ENCODE assay signal across 27 mouse cellular contexts in the genomic region with DNA sequence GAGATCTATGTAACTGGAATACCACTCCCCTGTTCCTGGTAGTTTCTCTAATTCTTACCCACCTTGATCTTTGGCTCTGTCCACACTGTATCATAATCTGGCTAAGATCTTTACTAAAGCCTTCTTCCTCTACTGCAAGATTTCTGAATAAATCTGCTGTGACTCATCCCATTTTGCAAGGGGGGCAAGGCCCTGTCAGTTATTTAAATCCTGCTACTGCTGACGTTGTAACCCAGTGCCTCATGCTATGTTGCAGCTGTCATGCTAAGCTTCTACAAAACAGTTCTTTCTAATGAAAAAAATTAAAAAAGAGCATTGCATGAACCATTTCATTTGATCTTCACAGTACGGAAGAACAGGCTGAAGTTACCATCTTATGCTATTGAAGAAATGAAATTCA.
DNase-seq lines count a peak whose midpoint lies in the region; ATAC-seq and TF ChIP-seq lines count a peak whose summit lies in the region.
"Had no signal": no experiment of that assay in that cellular context is flagged by ENCODE, and none has a peak within 500 bp of the region (broad histone marks: within the 10 kb centered on the region; RNA-seq: fewer than 3 reads in every experiment).

No protein-coding gene starts in this region.

- WGBS in embryonic facial prominence, embryonic 14.5 days = 60% methylated on average over 2 of the region's 2 CpGs
- 85% methylated on average over 2 of the region's 2 CpGs for WGBS in embryonic facial prominence, embryonic 10.5 days
- 45% methylated on average over 2 of the region's 2 CpGs for WGBS in stomach, embryonic 16.5 days
- WGBS in stomach, postnatal 0 days = 48% methylated on average over 2 of the region's 2 CpGs
- 82% methylated on average over 2 of the region's 2 CpGs for WGBS in forebrain, embryonic 10.5 days

- H3K4me3 ChIP-seq in embryonic facial prominence, embryonic 14.5 days (ENCODE audit: low read depth, low read length) = no peak overlapping the region
- H3K4me3 ChIP-seq in embryonic facial prominence, embryonic 10.5 days = no peak overlapping the region
- H3K4me3 ChIP-seq in stomach, embryonic 16.5 days (replicated peaks; ENCODE audit: low read length) = no peak overlapping the region
- H3K4me3 ChIP-seq in stomach, postnatal 0 days (ENCODE audit: low read depth, low read length) = no peak overlapping the region
- H3K4me3 ChIP-seq in forebrain, embryonic 10.5 days = no peak overlapping the region
- H3K4me3 ChIP-seq: forebrain, embryonic 12.5 days; gastrocnemius, adult 2 months; heart, embryonic 15.5 days; limb, embryonic 13.5 days; liver, embryonic 12.5 days; neural tube, embryonic 12.5 days; stomach, embryonic 15.5 days had no signal

- ATAC-seq in embryonic facial prominence, embryonic 14.5 days (ENCODE audit: low read depth) = no peak
- 0 out of 2 replicates have a peak, but pooled peaks have one; percentile 17 for ATAC-seq in stomach, embryonic 16.5 days (ENCODE audit: insufficient read depth, low FRiP score)
- no peak for ATAC-seq in stomach, postnatal 0 days (ENCODE audit: low FRiP score, low TSS enrichment)
- ATAC-seq: inflammation-experienced regulatory T-cells, adult 6 months; liver, embryonic 12.5 days; Patski had no signal

- no peak for TF ChIP-seq EP300 in stomach, postnatal 0 days (optimal IDR thresholded peaks at IDR 0.05)

- H3K27ac ChIP-seq in embryonic facial prominence, embryonic 14.5 days (replicated peaks; ENCODE audit: low read depth, low read length) = no peak overlapping the region
- H3K27ac ChIP-seq in embryonic facial prominence, embryonic 10.5 days (replicated peaks) = no peak overlapping the region
- H3K27ac ChIP-seq in stomach, embryonic 16.5 days (ENCODE audit: low read length) = no peak overlapping the region
- no peak overlapping the region for H3K27ac ChIP-seq in stomach, postnatal 0 days (replicated peaks)
- no peak overlapping the region for H3K27ac ChIP-seq in forebrain, embryonic 10.5 days
- H3K27ac ChIP-seq: forebrain, embryonic 12.5 days; gastrocnemius, adult 2 months; heart, embryonic 15.5 days; hindbrain, embryonic 14.5 days; limb, embryonic 13.5 days; liver, embryonic 12.5 days; neural tube, embryonic 12.5 days; stomach, embryonic 15.5 days had no signal

- H3K9me3 ChIP-seq in embryonic facial prominence, embryonic 14.5 days (ENCODE audit: control insufficient read depth, low read length) = no peaks in the 10 kb centered on the region
- no peaks in the 10 kb centered on the region for H3K9me3 ChIP-seq in embryonic facial prominence, embryonic 10.5 days
- no peaks in the 10 kb centered on the region for H3K9me3 ChIP-seq in stomach, embryonic 16.5 days (replicated peaks; ENCODE audit: control insufficient read depth, low read length)
- H3K9me3 ChIP-seq in stomach, postnatal 0 days (ENCODE audit: control insufficient read depth, low read length) = no peaks in the 10 kb centered on the region
- no peaks in the 10 kb centered on the region for H3K9me3 ChIP-seq in forebrain, embryonic 10.5 days
- H3K9me3 ChIP-seq: forebrain, embryonic 12.5 days; G1E; heart, embryonic 15.5 days; limb, embryonic 13.5 days; liver, embryonic 12.5 days; neural tube, embryonic 12.5 days; stomach, embryonic 15.5 days had no signal

- no peaks in the 10 kb centered on the region for H3K4me1 ChIP-seq in embryonic facial prominence, embryonic 14.5 days (ENCODE audit: control insufficient read depth, insufficient read depth, low read length)
- H3K4me1 ChIP-seq in embryonic facial prominence, embryonic 10.5 days = no peaks in the 10 kb centered on the region
- H3K4me1 ChIP-seq in stomach, embryonic 16.5 days (ENCODE audit: control insufficient read depth, insufficient read depth, low read length) = no peaks in the 10 kb centered on the region
- no peaks in the 10 kb centered on the region for H3K4me1 ChIP-seq in stomach, postnatal 0 days (replicated peaks; ENCODE audit: control insufficient read depth, insufficient read depth)
- no peaks in the 10 kb centered on the region for H3K4me1 ChIP-seq in forebrain, embryonic 10.5 days
- H3K4me1 ChIP-seq: forebrain, embryonic 12.5 days; heart, embryonic 15.5 days; limb, embryonic 13.5 days; liver, embryonic 12.5 days; neural tube, embryonic 12.5 days; stomach, embryonic 15.5 days had no signal

- H3K36me3 ChIP-seq in embryonic facial prominence, embryonic 14.5 days (ENCODE audit: control insufficient read depth, insufficient read depth, low read length) = no peaks in the 10 kb centered on the region
- no peaks in the 10 kb centered on the region for H3K36me3 ChIP-seq in embryonic facial prominence, embryonic 10.5 days (replicated peaks)
- no peaks in the 10 kb centered on the region for H3K36me3 ChIP-seq in stomach, embryonic 16.5 days (ENCODE audit: control insufficient read depth, insufficient read depth, low read length)
- H3K36me3 ChIP-seq in stomach, postnatal 0 days (ENCODE audit: control insufficient read depth, insufficient read depth, low read length) = no peaks in the 10 kb centered on the region
- no peaks in the 10 kb centered on the region for H3K36me3 ChIP-seq in forebrain, embryonic 10.5 days (replicated peaks)
- H3K36me3 ChIP-seq: forebrain, embryonic 12.5 days; G1E; heart, embryonic 15.5 days; limb, embryonic 13.5 days; liver, embryonic 12.5 days; neural tube, embryonic 12.5 days; stomach, embryonic 15.5 days had no signal

- H3K27me3 ChIP-seq in embryonic facial prominence, embryonic 14.5 days (replicated peaks; ENCODE audit: control insufficient read depth, insufficient read depth, low read length) = no peaks in the 10 kb centered on the region
- H3K27me3 ChIP-seq in embryonic facial prominence, embryonic 10.5 days (replicated peaks; ENCODE audit: low read depth, poor library complexity, severe bottlenecking) = no peaks in the 10 kb centered on the region
- H3K27me3 ChIP-seq in stomach, embryonic 16.5 days (ENCODE audit: control insufficient read depth, insufficient read depth, low read length) = no peaks in the 10 kb centered on the region
- H3K27me3 ChIP-seq in stomach, postnatal 0 days (ENCODE audit: control insufficient read depth, insufficient read depth, low read length) = no peaks in the 10 kb centered on the region
- no peaks in the 10 kb centered on the region for H3K27me3 ChIP-seq in forebrain, embryonic 10.5 days (ENCODE audit: poor library complexity, severe bottlenecking)
- H3K27me3 ChIP-seq: CH12.LX; forebrain, embryonic 12.5 days; heart, embryonic 15.5 days; limb, embryonic 13.5 days; liver, embryonic 12.5 days; neural tube, embryonic 12.5 days; stomach, embryonic 15.5 days had no signal

- no peak for TF ChIP-seq CTCF in stomach, postnatal 0 days (IDR thresholded peaks at IDR 0.05; ENCODE audit: low read depth)

- peak; percentile 8 for DNase-seq in embryonic facial prominence, embryonic 14.5 days (ENCODE audit: low spot score)
- DNase-seq in embryonic facial prominence, embryonic 10.5 days (ENCODE audit: low spot score) = no peak
- no peak for DNase-seq in stomach, postnatal 0 days (ENCODE audit: low spot score)
- peak; percentile 17 for DNase-seq in lung, postnatal 14 days
- DNase-seq in gastrocnemius, postnatal 4 days (ENCODE audit: low spot score in 2 of 2) = no peak
- no peak for DNase-seq in forebrain, embryonic 10.5 days (ENCODE audit: extremely low spot score, low spot score)
- DNase-seq: B cell, adult 2 months; cerebellum, adult 11-12 months; cerebellum, postnatal 10 days; gastrocnemius, adult 2 months; heart, postnatal 4 days; kidney, adult 18-20 months; kidney, postnatal 14 days; midbrain, embryonic 14.5 days; thymus, adult 2 months had no signal

- H3K9ac ChIP-seq in embryonic facial prominence, embryonic 14.5 days (ENCODE audit: low read depth, low read length) = no peak overlapping the region
- H3K9ac ChIP-seq in stomach, embryonic 16.5 days (ENCODE audit: low read length) = no peak overlapping the region
- H3K9ac ChIP-seq in stomach, postnatal 0 days (ENCODE audit: low read length) = no peak overlapping the region
- H3K9ac ChIP-seq: forebrain, embryonic 12.5 days; heart, embryonic 15.5 days; hindbrain, embryonic 14.5 days; limb, embryonic 13.5 days; liver, embryonic 12.5 days; neural tube, embryonic 12.5 days; stomach, embryonic 15.5 days had no signal

- H3K4me2 ChIP-seq in embryonic facial prominence, embryonic 14.5 days (ENCODE audit: low read depth, low read length) = no peak overlapping the region
- no peak overlapping the region for H3K4me2 ChIP-seq in stomach, embryonic 16.5 days (ENCODE audit: low read depth, low read length)
- H3K4me2 ChIP-seq in stomach, postnatal 0 days (replicated peaks; ENCODE audit: low read depth) = no peak overlapping the region
- H3K4me2 ChIP-seq: forebrain, embryonic 12.5 days; heart, embryonic 15.5 days; hindbrain, embryonic 14.5 days; limb, embryonic 13.5 days; liver, embryonic 12.5 days; neural tube, embryonic 12.5 days; stomach, embryonic 15.5 days had no signal

Comparison
In these comparisons a context has a peak if more than half of its experiments do, and no peak if none do; other contexts are left out.
1. DNase-seq: peak in embryonic facial prominence, embryonic 14.5 days (single experiment) and lung, postnatal 14 days (single experiment); none in embryonic facial prominence, embryonic 10.5 days (single experiment), stomach, postnatal 0 days (single experiment), gastrocnemius, postnatal 4 days (0 of 2) and forebrain, embryonic 10.5 days (single experiment).